Mouse (Mus musculus) adrenal gland, adult 18-20 months (tissue): ENCODE data around the gene Gpam. TPM values are rescaled to one million over a fixed set of nuclear protein-coding genes. Genes with fewer than 3 reads are reported as not detected.

Source experiments
- DNase-seq, 2 experiments: peaks; one replicate each; pipeline ENCODE4 v3.0.0; 2021 to 2022; ENCODE audit warnings: low spot score in 2 of 2
- total RNA-seq, 2 experiments: library from RNA; stranded (reverse); gene quantifications; 1 replicate in 1 of 2; 2 replicates in 1 of 2; pipeline ENCODE4 v1.2.3; 2021

Gene Gpam
- total RNA-seq, 2 experiments from 2014 or later = 87.8 to 419 TPM

DNA sequence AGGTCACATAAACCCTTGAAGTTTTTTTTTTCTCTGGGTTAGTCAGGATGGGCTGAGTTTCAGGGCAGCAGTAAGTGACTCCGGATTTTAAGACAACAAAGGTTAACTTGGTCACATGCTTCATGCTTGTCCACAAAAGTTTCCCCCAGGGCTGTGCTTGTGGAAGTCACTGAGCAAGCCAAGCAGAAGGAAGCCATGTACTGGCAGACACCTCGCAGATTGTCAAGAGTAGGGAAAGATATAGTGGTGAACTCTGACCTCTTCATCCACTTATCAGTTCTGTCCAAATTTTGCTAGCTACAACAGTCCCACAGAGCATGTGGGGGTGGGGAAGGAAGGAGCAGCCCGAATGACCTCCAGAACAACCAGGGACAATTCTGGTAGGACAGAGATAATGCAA lies 19.1 kb downstream of the Gpam start:
- DNase-seq = no peak

- no peak for DNase-seq
Observed at GRCm38 (mm10) chr19:55105969-55106368, 21.1 kb downstream of the Gpam start.

- no peak for DNase-seq
Observed at GRCm38 (mm10) chr19:55103081-55103830, 23.8 kb downstream of the Gpam start.

DNA sequence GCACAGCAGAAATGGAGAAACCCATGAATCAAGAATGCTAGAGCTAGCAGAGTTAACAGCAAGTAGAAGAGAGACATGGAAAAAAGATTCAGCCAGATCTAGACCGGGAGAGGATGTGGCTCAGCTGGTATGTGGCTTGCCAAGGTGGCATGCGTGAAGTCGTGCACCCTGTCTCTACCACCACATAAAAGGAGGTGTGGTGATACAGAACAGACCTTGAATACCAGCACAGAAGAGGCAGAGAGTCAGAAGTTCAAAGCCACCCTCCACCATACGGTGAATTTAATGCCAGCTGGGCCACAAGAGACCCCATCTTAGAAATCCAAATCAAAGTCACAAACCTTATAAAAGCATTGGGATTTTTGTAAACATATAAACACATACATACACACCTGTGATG lies 25.4 kb downstream of the Gpam start:
- no peak for DNase-seq

DNA sequence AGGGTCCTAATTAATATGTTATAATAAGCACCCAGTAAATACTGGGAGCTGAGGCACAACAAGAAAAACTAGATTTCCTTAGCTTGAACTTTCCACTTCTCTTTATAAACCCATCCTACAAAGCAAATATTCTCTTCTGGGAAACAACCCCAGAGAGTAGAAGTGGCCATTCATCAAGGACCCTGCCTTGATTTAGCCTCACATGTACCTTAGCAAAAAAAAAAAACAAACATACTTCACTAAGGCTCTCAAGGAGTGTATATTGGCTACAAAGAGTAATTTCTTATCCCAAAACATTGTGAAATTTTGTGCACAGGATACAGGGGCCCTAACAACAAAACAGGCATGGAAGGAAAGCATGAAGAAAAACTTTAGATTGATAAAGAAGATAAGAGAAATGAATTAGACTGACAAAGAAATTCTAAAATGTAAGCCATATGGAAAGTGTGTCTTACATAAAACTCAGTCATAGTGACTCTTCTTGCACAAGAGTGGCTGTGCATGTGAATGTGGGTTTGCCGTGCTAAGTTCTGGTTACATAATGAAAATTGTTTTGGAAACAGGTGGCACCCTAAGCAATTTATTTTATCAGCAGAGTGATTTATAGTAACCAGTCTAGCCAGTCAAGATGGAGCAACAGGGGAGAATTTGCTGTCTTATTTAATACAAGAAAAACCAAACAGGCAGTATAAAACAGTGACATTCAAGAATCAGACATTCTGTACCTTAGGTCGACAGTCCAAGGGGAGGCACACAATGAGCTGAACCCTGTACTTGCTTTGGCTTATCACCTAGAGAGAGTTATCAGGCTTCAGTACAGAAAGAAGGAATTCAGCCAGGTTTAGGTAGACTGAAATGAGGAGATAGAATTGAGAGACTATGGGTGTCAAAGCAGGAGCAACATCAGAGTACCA lies 26.6 kb downstream of the Gpam start:
- DNase-seq = no peak

DNA sequence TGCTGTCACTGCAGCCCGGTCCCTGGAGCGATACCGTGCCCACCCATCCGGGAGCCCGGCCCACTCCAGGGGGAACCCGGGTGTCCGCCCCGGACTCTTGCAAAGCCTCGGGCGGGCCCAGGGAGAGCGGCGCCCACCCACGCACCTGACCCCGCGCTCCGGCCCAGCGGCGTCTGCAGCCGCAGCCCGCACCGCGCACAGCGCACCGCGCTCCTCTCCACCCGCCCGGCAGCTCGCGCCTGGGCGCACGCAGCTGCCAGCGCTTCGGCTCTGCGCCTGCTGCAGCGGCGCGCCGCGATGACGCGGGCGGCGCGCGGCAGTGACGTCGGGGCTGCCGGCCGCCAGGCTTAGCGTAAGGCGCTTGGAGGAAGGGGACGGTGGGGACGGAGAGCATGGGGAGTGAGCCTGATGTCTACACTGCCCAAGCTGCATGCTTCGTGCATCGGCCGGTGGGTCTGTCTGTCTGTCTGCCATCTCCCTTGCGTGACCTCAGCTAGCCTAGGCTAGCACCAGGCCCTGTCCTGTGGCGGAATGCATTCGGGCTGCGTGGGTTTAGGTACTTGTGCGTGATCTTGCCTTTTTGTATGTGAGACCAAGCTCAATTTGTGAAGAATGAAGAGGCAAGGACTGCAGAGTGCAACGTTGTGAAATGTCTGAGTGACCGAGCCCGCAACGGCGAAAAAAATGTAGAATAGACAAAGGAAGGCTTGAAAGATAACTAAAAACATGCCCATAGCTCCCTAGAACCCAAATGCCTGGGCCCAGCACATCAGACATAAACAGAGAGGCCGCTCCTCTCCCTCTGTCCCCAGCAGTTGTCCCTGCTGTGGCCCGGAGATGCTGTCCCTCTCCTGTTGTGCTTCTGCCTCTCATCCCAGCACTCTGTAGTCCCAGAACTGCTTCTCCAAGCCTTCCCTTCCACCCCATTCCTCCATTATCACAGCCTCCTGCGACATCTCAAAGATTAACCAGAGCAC lies 27.6 kb downstream of the Gpam start:
- DNase-seq = peak; percentile 77 to 80

DNA sequence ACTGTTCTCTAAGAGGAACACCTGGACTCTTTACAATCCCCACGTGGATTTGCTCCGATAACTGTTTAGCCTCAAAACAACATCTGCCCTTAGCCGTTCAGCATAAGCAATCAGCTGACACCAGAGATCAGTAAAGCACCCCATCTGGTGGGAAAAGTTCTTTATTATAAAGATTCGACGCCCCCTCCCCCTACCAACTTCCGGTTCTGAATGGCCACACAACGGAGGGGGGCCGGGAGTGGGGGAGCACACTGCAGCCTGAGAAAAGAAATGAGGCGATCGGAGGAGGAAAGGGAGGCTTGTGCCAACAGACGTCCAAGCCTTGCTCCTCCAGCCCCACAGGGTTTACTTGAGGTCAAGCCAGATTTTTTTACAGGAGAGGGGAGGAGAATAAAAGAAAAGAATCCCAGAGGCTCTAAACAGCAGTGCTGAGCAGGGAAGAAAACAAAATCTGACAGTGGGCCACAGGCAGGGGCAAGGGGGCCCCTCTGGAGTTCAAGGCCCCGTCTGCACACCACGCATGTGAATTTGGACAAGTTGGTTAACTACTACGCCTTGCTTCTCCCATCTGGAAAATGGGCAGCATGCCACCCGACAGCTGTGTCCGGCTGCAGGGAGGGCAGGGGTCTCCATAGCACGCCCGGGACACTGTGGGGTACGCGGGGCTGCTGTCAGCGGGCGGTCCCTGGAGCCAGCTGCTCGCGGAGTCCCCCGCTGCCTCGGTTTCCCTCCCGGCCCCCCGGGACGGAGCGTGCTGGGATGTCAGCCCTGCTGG lies 28.4 kb downstream of the Gpam start:
- DNase-seq = peak in 1 of 2 experiments; percentile 50

GRCm38 (mm10) chr19:55097396-55097967 lies 29.6 kb downstream of the Gpam start:
- DNase-seq = no peak

DNA sequence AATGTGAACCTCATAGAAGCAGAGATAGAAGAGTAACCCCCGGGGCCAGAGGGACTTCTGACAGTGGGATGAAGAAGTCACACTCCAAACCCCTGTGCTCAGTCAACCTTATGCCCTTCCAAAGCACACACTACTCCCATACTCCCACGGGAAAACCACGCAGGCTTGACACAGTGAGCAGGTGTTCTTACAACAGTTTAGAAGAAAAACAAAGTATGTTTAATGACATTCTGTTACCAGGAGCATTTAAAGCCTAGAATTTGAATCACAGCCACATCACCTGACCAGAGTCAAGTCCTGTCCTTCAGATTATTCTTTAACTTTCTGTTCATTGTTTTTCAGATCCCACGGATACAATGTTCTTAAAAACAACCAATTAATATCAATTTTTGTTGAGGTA lies 30.4 kb downstream of the Gpam start:
- DNase-seq = no peak

GRCm38 (mm10) chr19:55095547-55095946 lies 31.5 kb downstream of the Gpam start:
- no peak for DNase-seq

DNA sequence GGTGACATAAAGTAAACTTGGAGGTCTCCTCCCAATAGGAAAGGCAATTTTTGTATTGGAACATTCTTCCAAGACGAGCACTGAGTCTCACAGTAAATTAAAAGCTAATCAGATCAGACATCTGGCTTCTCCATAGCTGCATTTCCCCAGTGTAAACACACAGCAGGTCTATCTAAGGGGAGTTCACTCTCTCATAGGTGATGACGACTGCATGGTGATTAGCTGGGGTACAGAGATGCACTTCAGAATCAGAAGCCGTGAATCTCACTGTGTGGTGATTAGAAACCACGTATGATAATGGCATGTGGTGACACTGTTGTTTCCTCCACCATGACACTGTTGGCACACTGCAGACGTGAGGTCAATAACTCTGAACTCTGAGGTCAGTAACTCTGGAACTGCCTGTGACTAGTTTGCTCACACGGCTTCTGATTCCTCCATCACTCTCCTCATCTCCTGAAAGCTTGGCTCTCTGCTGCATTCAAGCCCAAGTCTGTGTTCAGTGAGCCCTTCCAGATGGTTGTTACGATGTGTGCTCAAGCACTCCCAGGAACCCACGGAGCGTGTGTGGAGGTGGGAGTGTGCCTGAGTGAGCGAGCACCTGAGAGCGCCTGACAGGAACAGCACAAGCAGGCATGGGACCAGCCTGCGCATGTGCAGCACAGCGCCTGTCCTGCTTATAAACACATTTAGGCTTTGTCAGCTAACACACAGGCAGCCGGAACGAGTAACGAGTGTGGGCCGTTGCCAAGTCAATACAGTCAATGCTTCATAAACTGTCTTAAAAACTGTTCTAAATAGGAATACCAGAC lies 35.2 kb downstream of the Gpam start:
- DNase-seq = no peak

GRCm38 (mm10) chr19:55090885-55091284 lies 36.2 kb downstream of the Gpam start:
- DNase-seq = no peak

DNA sequence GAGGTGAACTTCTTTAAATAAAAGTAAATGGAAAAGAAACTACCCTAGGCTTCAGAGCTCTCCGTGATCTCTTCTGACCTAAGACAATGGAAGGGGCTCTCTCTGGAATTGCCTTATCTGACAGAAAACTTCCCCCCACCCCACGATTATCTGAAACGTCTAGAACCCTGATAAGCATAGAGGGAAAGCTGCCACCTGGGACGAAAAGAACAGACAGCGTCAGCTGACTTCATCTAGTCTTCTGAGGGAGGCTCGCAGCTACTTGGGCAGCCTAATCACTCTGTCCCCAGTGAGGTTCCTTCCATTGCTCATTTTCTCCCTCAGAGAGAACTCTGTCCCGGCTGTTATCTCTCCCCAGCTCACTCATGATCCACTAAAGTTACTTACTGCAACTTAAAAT lies 36.9 kb downstream of the Gpam start:
- DNase-seq = no peak

GRCm38 (mm10) chr19:55087776-55088175 lies 39.3 kb downstream of the Gpam start:
- DNase-seq = peak in 1 of 2 experiments; percentile 4

- DNase-seq = no peak
Observed at GRCm38 (mm10) chr19:55085857-55086185, 41.2 kb downstream of the Gpam start.

- no peak for DNase-seq
Observed at GRCm38 (mm10) chr19:55084971-55085856, 41.8 kb downstream of the Gpam start.

DNA sequence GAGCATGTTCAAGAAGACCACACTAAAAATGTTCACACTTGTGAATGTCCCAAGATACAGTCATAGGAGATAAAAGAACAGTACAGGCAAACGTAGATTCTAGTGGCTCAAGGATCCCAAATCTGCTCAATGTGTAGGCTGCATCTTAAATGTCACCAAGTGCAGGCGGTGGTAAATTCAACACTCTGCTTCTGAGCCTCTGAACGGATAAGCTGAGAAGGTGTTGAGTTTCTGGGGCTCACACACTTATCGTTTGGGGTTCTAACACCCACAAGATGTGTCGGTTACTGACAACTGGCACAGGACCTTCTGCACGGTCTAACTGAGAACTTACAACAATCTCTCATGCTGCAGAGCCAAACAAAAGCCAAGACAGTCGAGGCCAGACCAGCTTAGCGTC lies 50.2 kb downstream of the Gpam start:
- DNase-seq = no peak

GRCm38 (mm10) chr19:55073004-55073403 lies 54.0 kb downstream of the Gpam start:
- no peak for DNase-seq
